Mouse (Mus musculus) adrenal gland, adult 18-20 months (tissue): Measurements from ENCODE around the gene Ank. TPM values are rescaled to one million over a fixed set of nuclear protein-coding genes. Genes with fewer than 3 reads are reported as not detected.

Experiments
- DNase-seq, 2 experiments: peaks; one replicate each; pipeline ENCODE4 v3.0.0; 2021 to 2022; ENCODE audit warnings: low spot score in 2 of 2
- total RNA-seq, 2 experiments: library from RNA; stranded (reverse); gene quantifications; 1 replicate in 1 of 2; 2 replicates in 1 of 2; pipeline ENCODE4 v1.2.3; 2021

Ank gene
- total RNA-seq, 2 experiments from 2014 or later, result 52.6 to 87.9 TPM

DNA sequence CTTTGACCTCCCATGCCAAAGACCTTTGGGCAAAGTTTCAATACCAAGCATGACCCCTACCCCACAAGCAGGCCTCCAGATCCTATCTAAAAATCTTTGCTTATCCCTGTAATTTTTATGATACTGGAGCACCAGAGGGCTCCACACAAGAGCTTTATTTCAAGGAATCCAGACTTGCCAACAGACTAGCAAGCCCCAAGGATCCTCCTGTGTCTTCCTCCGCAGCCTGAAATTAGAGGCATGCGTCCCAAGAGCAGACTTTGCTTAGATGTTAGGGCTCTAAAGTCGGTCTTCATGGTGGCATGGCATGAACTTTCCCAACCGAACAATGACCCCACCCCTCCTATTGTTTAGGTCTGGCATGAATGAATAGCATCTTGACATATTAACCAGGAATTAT is 69.2 kb downstream of the Ank start:
- no peak for DNase-seq

DNA sequence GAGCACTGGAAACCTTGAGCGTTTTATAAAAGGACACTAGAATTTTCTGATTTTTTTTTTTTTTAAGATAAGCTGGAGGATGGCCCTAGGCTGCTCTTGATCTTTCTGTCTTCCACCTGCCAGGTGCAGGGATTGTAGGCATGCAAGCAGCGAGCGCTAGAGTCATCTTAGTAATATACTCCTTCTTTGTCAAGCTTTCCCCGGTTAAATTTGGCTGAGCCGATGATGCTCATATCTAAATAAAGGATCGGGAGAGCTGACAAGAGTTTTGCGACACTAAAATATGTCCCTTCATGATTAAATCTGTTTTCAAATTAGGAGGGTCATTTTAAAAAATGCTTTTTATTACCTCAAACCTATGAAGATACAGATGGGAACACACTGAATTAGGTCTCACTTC is 69.7 kb downstream of the Ank start:
- DNase-seq, result no peak

DNA sequence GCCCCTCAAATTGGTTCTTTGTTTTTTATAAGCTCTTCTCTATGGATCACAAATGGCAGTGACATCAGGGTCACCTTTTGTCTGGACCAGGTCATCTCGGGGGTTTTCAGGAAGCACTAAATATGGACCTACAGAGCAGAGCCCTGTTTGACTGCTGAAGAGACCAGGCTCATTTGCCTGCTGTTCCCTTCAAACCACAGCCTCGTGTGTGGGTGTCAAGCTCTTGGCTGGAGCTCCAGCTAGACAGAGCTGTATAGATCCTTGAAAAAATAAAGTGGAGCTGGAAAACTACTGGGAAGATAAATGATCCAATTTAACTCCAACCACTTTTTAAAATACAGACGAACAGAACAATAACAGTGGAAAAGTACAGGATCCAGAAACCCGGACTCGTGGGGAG is 70.3 kb downstream of the Ank start:
- no peak for DNase-seq

DNA sequence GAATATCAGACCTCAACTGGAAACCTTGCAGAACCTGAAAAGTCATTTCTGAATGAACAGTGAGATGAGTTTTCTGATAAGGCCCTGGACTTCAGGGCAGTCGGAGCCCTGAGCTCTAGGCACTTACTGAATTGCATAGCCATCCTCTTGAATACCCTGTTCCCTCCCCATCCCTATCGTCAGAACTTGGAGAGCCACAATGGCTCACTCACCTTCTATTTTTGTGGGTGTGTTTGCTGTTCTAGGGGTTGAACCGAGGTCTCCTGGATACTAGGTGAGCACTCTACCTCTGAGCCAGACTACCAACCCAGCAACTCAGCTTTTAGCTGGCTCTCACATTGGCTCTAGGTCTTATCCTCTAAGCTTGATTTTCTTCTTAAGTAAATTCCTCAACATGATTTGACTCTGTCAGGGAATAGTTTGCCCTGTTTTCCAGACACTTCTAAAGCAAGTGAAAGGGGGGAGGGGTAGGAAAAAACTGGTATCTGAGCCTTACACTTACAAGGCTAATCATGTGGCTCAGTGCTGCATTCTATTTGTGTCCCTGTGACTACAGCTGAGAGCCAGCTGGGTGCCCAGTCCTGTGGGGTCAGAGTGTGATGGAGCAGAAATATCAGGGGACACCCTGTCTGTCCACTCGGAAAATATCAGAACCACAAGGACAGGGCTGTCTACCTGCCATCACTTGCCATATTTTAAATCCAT is 71.2 kb downstream of the Ank start:
- no peak for DNase-seq

DNA sequence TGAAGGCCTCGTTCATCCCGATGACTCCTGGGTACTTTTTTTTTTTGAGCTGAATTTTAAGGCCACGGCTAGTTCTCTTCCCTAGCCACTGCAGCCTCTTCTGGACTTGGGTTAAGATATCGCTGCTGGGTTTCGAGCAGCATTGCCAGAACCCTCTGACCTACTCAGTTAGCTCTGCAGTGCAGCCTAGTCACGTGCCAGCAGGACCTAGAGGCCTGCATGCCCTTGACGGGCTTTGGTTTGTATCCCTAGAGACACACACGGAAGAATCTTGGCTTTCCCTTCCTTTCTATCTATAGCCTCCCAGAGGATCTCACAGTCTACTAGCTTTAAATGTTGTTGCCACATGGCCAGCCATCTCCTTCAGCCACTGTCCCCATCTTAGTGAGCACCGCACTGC is 73.3 kb downstream of the Ank start:
- DNase-seq, result no peak

DNA sequence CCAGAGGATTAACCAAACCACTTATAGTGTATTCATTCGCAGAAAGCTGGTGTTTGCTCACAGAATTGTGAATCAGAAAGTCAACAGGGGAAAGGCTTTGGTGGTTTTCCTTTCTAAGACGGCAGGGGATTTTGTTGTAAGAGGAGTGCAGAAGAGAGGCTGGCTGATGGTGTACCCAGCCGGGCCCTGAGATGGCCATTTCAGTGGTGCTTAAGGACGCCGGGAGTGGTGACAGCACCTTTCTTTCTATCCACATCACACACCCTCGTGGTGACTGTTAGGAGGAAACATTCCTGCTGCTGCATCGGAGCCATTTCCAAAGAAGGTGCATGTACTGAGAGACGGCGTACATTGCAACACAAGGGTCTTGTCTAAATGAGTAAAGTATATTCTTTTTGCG is 78.7 kb downstream of the Ank start:
- DNase-seq, result no peak

DNA sequence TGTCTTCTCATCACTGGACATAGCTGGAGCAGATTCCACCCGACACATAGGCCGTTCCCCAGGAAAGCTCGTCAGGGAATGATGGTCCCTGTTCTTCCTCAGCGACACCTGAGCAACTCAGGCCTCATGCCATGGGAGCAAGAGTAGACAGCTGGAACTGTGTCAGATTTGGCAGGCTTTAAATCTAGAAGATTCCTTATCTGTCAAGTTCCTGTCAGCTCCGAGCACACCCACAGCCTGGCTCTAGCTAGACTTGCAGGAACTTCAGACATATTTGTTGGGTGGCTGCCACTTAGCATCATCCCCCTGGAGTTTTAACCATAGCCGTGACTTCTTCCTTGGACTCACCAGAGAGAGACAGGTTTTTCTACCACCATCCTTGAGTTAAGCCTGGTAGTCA is 81.6 kb downstream of the Ank start:
- DNase-seq, result no peak

DNA sequence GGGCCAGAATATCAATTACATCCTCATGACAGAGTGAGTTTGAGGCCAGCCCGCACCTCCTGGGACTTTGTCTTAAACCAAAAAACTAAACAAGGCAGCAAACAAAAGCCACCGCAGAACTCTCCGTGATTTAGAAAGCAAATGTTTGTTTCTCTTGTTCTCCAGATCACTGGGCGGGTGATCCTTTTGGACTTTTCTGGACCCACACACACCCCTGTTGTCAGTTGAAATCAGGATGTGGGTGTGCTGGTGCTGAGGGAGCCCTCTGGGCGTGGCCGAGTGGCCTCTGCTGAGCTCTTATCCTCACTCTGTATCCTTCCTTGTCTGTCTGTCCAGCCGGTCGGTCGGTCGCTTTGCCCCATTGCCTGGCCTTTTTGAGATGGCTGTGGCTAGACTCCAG is 82.6 kb downstream of the Ank start:
- no peak for DNase-seq

DNA sequence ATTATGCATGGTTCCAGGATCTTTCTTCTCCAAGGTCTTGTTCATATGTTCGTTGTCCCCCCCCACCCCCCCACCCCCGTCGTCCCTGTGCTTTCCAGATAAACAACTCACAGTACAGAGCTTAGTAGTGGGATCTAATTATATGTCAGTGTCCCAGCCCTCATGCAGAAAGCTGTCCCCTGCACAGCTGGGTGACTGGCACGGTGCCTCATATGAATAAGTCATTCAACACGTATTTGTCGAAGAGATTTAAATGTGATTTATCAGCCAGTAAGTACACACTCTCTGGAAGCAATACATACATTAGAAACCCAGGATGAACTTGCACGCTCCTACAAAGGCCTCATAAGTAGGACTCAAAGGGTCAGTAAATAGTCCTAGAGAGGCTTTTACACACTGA is 83.4 kb downstream of the Ank start:
- DNase-seq, result no peak

DNA sequence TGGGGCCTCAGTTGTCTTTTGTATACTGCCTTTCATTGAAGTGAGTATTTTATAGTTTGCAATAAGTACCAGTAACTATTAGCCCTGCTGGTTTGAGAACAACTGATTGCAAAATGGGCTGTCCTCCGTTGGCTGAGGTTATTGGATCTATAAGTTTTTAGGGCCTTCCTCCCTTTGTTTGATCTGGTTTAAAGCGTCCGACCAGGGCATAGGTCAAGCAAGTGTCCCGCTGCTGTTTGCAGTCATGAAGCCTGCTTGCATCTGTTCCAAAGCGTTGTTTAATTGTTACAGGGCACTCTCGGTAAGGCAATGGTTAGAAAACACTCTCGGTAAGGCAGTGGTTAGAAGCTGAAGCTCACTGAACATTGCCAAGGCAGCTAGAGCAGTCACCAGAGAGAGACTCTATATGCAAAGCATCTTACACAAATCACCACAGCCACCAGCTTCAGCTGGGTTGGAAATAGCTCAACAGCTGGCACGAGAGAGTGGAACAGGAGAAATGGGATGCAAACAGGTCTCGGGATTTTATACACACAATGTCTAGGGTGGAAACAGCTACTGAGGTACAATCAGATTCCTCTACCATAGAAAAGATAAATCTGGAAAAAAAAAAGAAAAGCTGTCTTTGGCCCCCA is 84.0 kb downstream of the Ank start:
- no peak for DNase-seq

DNA sequence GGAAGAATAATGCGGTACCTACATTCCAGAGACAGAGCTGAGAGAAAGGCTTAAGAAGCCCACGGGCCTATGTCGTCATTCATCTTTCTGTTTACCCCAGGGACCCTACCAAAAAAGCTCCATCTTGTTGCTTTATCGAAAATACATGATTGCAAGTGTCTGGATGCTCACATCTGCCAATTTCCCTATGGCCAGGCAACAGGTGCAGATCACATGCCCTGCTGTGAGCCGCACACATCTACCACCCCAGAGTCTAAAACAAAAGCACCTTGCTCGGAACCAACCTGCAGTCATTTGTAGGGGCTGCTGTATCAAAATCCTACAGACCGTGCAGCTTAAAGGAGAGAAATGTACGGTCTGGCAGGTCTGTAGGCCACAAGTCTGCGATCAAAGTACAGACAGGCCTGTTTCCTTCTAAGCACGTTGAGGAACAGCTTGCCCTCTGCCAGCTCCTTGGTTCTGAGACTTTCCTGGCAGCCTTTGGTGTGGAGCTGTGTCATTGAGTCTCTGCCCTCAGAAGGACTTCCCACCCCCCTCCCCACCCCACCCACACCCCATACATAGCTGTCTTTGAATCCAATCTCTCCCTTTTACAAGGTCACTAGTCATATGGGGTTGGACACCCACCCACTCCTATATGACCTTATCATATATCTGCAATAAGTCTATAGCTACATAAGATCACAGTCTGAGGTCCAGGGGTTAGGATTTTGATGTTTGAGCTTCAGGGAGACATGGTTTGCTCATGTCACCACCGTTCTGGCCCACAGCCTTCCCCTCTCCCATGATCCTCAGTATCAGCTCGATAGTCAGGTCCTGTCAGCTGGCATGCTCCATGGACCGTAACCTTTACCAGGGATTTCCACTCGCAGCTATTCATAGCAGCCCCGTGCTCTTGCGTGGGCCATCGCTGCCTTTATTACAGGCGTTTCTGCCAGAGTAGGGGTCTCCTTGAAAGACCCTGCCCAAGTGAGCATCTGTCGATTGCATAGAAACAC is 84.9 kb downstream of the Ank start:
- no peak for DNase-seq

DNA sequence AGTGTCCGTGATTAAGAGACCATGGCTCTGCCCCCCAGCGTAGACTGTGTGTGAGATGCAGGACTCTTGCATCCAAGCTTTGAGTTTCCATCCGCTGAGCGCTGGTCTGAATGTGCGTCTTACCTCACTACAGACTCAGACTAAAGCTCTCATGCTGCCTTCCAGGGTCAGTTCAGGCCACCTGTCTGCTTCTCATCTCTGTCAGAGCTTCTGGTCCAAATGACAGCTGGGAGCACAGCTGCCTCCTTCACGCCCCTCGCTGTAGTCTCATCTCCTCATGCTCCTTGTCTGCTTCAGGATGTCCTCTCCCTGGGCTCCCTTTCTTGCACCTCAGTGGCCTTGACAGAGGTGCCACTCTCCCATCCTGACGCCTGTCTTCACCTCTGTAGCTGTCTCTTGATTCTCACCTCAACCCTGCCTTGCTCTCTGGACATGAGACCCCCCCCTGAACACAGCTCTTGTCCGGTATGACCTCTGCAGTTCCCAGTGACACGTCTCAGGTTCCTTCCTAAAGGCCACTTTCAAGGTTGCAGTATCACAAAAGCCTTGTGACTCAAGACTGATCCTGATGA is 85.7 kb downstream of the Ank start:
- DNase-seq, result no peak

DNA sequence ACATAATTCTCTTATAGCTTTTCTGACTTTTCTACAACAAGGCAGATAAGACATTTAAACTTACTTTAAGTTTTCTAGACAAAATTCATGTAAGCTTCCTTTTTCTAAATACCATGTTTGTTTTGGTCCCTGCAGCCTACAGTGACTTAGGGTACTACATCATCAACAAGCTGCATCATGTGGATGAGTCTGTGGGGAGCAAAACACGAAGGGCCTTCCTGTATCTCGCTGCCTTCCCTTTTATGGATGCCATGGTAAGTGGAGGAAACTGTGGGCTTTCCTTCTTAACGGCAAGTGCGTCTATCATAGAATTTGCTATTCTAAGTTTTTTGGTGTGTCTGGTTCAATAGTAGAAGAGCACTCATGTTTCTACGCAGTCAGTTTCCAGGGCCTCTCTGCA is 87.1 kb downstream of the Ank start:
- no peak for DNase-seq

DNA sequence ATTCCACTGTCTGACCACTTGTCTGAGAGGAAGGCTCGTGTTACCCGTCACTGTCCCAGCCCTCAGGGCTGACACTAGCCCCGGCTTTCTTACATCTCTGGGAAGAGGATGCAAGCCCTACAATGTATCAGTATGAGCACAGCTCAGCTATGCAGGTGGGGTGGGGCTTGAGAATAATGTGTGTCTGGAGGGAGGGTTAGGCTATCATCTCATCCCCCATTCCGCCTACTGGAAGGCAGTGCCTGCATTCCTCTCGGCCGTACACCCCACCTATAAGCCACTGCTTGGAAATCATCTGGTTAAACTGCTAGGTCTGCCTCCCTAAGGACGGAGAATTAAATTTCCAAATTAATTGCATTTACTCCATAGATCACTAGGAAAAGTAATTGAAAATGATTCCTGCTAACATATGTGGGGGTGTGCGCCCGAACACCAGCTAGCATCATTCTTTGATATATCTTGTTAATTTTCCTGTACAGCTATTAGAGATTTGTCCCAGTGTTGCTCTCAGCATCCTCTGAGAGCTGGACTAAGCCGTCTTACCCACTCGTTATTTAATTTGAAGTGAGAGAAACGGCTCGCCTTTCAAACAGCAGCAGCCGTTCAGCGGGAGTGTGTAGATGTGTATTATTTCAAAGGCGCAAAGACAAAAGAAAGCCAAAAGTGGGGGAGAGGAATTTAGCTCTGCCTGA is 92.1 kb downstream of the Ank start:
- no peak for DNase-seq

DNA sequence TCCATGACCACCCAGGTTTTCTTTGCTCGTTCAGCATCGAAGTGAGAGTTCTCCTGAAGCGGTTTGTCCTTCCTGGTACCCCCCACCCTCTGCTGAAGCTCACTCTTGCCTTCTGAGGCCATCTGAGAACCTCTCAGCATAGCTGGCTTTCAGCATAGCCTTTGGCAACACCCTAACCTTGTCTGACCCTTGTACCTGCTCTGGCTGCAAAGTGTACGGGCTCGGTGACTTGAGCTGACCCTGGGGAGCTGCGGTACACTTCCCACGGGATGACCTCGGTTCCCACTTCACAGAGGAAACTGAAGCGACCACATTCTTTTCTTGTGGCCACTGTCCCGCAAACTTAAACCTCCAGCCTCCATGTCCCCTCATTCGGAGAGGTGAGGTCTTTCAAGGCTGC is 93.8 kb downstream of the Ank start:
- no peak for DNase-seq

DNA sequence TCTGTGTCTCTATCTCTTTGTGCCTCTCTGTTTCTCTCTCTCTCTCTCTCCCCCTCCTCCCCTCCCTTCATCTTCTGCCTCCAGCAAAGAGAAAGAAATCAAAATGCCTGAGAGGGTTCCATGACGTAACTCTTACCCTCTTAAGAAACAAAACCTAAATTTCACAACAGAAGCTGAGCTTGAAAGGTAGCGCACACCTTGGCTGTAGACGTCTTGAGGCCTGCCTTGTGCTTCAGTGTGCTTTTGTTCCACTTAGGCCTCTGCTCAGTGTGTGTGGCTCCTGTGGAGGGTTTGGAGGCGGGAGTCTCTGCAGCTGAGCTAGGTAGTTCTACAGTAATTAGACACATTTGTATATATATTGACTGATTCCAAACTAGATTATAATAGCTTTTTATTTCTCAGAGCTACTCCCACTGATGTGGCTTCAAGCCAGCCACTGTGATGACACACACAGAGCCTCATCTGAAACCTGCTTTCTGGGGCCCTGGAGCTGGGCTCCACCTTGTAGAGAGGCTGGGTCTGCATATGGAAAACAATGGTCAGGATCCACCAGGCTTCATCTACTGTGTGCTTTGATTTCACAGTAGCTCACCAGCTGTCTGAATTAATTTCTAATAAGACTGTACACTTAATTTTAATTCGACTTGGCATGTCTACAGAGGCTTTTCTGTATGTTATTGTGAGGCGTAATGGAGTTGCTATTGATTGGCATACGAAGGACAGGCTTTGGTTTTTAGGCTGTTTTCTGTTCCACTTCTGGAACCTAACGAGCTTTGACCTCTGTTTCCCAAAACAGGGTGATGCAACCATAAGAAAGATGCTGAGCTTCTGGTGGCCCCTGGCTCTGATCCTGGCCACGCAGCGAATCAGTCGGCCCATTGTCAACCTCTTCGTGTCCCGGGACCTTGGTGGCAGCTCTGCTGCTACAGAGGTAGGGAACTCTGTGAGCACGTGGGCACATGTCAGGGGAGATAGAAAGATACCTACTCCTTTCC is 97.9 kb downstream of the Ank start:
- no peak for DNase-seq

DNA sequence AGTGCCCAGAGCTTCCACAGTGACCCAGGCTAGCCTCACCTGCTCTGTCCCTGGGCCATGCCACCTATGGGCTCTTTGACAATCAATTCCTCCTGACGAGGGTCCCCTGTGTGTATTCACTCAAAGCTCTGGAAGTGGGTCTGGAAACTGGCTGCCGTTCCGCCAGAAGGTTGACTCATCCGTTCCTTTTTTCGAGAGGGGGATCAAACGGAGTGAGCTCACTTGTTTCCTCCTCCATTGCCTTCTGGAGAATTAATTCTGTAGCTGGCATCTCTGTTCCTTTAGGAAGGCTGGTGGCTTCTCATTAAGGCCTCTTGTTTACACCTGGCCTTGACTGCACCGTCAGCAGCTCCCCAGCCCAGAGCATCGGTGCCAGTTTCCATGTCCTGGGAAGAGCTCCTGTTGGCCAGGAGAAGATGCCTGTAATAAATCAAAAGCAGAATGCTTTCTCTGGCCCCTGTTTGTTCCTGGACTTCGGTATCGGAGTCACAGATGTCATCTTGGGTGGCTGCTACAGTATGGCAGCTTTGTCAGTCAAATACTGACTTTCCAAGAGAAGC is 99.2 kb downstream of the Ank start:
- no peak for DNase-seq

DNA sequence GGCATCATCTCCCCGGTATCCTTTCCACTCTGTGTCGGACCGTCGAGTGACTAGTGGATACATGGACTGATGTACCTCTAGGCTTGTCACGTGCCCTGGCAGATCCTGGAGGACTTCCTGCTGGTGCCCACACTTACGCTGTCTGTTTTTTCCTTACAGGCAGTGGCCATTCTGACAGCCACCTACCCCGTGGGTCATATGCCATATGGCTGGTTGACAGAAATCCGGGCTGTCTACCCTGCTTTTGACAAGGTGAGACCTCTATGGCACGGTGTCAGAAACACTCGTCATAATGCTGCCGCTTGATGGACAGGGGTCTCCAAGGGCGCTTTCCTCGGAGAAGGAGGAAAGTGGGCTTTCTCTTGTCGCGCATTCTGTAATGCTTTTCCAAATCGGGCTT is 100.9 kb downstream of the Ank start:
- no peak for DNase-seq

DNA sequence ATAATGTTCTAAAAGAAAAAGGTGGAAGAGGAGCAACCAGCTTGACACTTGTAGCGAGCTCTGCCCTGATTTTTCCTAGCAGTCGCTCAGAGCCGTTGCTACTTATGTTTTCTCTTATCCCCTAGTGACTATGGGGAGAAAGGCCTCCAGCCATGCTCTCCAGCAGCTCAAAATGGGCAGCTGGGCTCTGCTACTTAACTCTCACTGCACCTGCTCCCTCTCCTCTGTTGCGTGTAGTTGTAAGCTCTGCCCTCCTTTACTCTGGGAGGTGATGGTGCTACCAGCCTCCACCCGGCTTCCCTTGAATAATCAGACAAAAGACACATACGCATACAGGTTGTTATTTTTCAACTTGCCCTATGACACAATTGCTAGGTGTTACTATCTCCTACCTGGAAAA is 101.9 kb downstream of the Ank start:
- DNase-seq, result no peak

DNA sequence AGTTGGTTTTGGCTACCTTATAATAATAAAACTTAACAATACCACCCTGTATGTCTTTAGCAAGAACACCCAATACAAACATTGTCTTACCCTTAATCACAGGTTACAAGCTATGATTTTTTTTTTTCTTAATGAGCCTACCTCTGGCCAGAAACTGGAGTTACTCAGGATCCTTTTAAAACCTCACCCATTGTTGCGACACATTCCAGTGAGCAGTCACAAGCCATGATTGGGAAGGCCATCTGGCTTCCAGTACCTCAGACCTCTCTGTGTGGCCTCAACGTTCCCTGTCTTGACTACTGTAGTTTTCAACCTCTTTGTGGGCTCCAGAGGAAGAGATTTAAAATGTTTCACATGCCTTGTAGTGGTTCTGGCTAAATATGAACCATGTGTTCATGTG is 103.4 kb downstream of the Ank start:
- DNase-seq, result no peak
